Mouse (Mus musculus): ENCODE measurements at regions not wholly inside any gene's neighbourhood (a gene's known extent, or its start where the extent isn't known, plus 50 kb on each side); places are given as distances from the start of the nearest gene placed in this dataset.

DNA sequence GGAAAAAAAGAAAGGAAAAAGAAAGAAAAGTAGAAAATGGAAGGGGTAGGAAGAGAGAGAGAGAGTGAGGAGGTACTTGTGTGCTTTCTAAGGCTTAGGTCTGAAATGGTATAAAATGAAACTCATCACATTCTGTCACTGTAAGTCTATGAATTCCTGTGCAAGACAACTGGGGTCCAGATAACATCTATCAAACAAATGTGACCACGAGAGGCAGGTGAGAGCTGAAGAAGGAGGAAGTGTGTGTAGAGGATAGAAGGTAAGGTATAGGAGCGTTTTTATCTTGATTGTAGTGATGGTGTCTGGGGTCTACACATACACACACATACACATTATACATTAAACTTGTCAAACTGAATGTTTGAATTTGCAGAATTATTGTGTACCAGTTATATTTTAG is 51.0 kb upstream of the Znrf2 start:
- TF ChIP-seq GATA1 (IDR thresholded peaks at IDR 0.05; ENCODE audit: borderline replicate concordance, low read length): no peak
- TF ChIP-seq FLI1 (IDR thresholded peaks at IDR 0.05; ENCODE audit: low read length): no peak

Measured in megakaryocyte, embryonic 14.5 days (primary cell).